Mouse (Mus musculus) embryonic fibroblast, embryonic 13.5 days (primary cell): ENCODE results near the gene Mapk6.

Experiments used
- CTCF ChIP-seq: IDR thresholded peaks from 2 replicates; pipeline ENCODE4 v1.5.1; 2011; ENCODE audit warnings: mild to moderate bottlenecking, control low read depth, low read length, moderate library complexity, borderline replicate concordance; ENCODE audit not compliant: insufficient read depth
- POLR2A ChIP-seq: IDR thresholded peaks from 2 replicates; pipeline ENCODE4 v1.6.1; 2011; ENCODE audit warnings: low read depth, mild to moderate bottlenecking, control low read depth, low read length, moderate library complexity

GRCm38 (mm10) chr9:75357087-75357654 is 52.6 kb downstream of the Mapk6 start:
- TF ChIP-seq CTCF (no peak), POLR2A (no peak)
